Mouse (Mus musculus) midbrain, embryonic 15.5 days (tissue): ENCODE results near the gene Rgs3. TPM values are rescaled to one million over a fixed set of nuclear protein-coding genes. Genes with fewer than 3 reads are reported as not detected.

Source experiments
- ATAC-seq: fragments of 200-750 bp; cut with Nextera tagmentation; replicated peaks from 2 replicates; pipeline ENCODE4 v1.8.0; 2017; ENCODE audit warnings: moderate TSS enrichment
- H3K27ac ChIP-seq: fragments of 300-500 bp; sonication (generic); 2 replicates; pipeline ENCODE4 v1.5.1; 2015; ENCODE audit warnings: mild to moderate bottlenecking, inconsistent platforms
- H3K27me3 ChIP-seq: fragments of 300-500 bp; sonication (generic); replicated peaks from 2 replicates; pipeline ENCODE4 v1.6.1; 2015; ENCODE audit warnings: inconsistent platforms
- H3K36me3 ChIP-seq: fragments of 300-500 bp; sonication (generic); replicated peaks from 2 replicates; pipeline ENCODE4 v1.6.1; 2015; ENCODE audit warnings: inconsistent platforms
- H3K4me1 ChIP-seq: fragments of 300-500 bp; sonication (generic); 2 replicates; pipeline ENCODE4 v1.6.1; 2015; ENCODE audit warnings: inconsistent platforms
- H3K4me2 ChIP-seq: fragments of 300-500 bp; sonication (generic); 2 replicates; pipeline ENCODE4 v1.6.1; 2015; ENCODE audit warnings: inconsistent platforms, mild to moderate bottlenecking, moderate library complexity
- H3K4me3 ChIP-seq: fragments of 300-500 bp; sonication (generic); 2 replicates; pipeline ENCODE4 v1.5.1; 2015; ENCODE audit warnings: mild to moderate bottlenecking, inconsistent platforms
- H3K9ac ChIP-seq: fragments of 300-500 bp; sonication (generic); 2 replicates; pipeline ENCODE4 v1.6.1; 2015; ENCODE audit warnings: mild to moderate bottlenecking, inconsistent platforms
- H3K9me3 ChIP-seq: fragments of 300-500 bp; sonication (generic); 2 replicates; pipeline ENCODE4 v1.6.1; 2016; ENCODE audit warnings: inconsistent platforms
- WGBS: fragments of 180-500 bp; shearing (Covaris S2); methylation state at CpG from one replicate; pipeline ENCODE4 v1.1.7; 2015; ENCODE audit warnings: mixed read lengths; 5-methylcytosine and 5-hydroxymethylcytosine counted together
- polyA plus RNA-seq: library from polyadenylated mRNA; unstranded; fragments of >200 nt; fragmentation: Nextera tagmentation; extraction: Ambion mirVana; gene quantifications from 2 replicates; pipeline ENCODE4 v1.2.1, GENCODE M21; 2015

The Rgs3 gene
- polyA plus RNA-seq, 1 experiment from 2014 or later: 80.1 TPM

DNA sequence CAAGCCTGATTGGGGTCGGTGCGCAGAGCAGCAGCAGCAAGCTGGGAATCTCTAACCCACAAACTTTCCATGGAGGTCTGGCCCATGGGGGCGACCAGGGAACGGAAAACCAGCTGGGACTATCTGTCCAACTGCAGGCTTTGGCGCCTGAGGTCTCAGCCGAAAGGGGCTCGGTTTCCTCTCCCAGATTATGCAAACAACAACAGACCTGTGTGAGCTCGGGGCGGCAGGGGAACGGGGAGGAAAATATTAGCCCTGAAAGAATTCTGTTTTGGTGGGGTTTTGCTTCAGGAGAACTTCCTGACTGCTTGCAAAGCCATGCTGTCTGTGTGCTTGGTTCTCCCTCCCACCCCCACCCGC lies 81.6 kb downstream of the Rgs3 start:
- Histone ChIP-seq H3K4me1 (no peaks in the 10 kb centered on the region; the same call in 1 of the 2 replicates), H3K9ac (no peak overlapping the region), H3K4me3 (no peak overlapping the region), H3K9me3 (no peaks in the 10 kb centered on the region), H3K36me3 (no peaks in the 10 kb centered on the region), H3K27ac (0 out of 2 replicates have a peak overlapping the region, but pooled peaks have one; percentile 11), H3K27me3 (no peaks in the 10 kb centered on the region), H3K4me2 (no peak overlapping the region)
- WGBS: 50% methylated on average over 11 of the region's 11 CpGs
- ATAC-seq: no peak

DNA sequence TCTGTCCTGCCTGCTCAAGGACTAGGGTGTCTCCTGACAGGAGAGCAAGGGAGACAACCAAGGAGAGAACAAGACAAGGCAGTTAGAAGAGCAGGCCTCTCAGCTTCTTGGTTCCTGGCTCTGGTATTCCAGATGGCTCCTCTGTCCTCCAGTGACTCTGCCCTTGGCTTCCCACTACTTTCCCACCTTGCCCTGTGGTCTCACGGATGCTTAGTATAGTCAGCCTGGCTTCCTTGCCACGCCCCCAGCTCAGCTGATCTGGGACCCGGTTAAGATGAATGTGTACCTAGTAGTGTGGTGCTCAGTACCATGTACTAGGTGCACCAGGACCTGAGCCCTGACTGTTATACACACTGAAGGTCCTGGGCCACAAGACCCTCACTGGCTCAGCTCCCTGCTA lies 82.0 kb downstream of the Rgs3 start:
- 69% methylated on average over 3 of the region's 3 CpGs for WGBS
- no peaks in the 10 kb centered on the region for H3K9me3 ChIP-seq
- no peak overlapping the region for H3K4me3 ChIP-seq
- H3K27ac ChIP-seq: no peak overlapping the region
- H3K4me1 ChIP-seq: no peaks in the 10 kb centered on the region; the same call in 1 of the 2 replicates
- H3K27me3 ChIP-seq: no peaks in the 10 kb centered on the region
- no peak overlapping the region for H3K4me2 ChIP-seq
- H3K36me3 ChIP-seq: no peaks in the 10 kb centered on the region
- no peak overlapping the region for H3K9ac ChIP-seq
- ATAC-seq: no peak

DNA sequence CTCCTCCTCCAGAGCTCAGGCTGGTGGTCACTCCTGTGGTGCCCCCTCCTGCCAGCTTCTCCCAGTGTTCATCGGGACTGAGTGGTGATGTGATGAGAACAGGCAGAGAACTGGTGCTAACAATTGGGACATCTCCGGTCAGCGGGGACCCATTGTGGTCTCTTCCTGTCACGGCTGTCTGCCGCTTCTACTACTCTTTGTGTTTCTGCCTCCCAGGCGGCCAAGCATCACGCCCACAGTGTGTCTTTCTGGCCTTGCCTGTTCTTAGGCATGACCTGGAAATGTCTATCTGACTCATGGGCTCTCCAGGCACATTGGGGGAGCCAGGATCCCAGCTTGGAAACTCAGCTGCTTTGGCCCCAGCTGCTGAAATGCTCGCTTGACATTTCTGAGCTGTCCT lies 83.8 kb downstream of the Rgs3 start:
- no peak for ATAC-seq
- Histone ChIP-seq H3K4me2 (no peak overlapping the region), H3K4me1 (no peaks in the 10 kb centered on the region; the same call in 1 of the 2 replicates), H3K9ac (no peak overlapping the region), H3K9me3 (no peaks in the 10 kb centered on the region), H3K4me3 (no peak overlapping the region), H3K27ac (no peak overlapping the region), H3K27me3 (no peaks in the 10 kb centered on the region), H3K36me3 (no peaks in the 10 kb centered on the region)
- WGBS: 31% methylated on average over 8 of the region's 8 CpGs

DNA sequence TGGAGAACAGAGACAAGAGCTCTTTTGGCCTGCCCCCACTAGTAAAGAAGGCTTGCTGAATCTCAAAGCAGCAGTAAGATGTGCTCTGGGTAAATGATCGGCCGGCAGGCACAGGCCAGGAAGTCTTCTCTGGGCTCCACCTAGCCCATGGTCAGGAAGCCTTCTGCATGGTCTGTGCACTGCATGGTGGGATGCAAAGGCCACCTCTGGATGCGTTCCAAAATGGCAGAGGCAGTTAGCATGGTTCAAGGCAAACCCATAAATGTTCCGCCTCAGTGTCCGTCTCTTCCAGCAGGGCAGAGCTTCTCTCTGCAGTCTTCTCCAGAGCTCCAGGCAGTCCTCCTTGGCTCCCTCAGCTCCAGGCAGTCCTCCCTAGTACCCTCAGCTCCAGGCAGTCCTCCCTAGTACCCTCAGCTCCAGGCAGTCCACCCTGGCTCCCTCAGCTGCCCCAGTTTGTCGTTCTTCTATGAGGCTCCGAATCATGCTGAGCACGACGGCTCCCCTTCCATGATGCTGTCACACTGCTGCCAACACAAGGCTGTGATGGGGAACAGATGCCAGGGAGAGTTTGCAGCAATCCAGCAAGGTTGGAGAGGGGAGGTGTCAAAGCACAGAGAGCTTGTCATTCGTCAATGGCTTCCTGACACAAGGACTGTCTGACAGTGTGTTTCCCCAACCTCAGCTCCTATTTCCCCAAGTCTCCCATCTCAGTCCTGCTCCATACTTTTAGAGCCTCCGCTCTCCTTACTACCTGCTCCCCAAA lies 84.6 kb downstream of the Rgs3 start:
- WGBS: 86% methylated on average over 11 of the region's 11 CpGs
- Histone ChIP-seq H3K4me3 (no peak overlapping the region), H3K9ac (no peak overlapping the region), H3K9me3 (no peaks in the 10 kb centered on the region), H3K4me2 (no peak overlapping the region), H3K4me1 (no peaks in the 10 kb centered on the region; the same call in 1 of the 2 replicates), H3K27ac (no peak overlapping the region), H3K27me3 (no peaks in the 10 kb centered on the region), H3K36me3 (no peaks in the 10 kb centered on the region)
- ATAC-seq: no peak; the same call in 1 of the 2 replicates

DNA sequence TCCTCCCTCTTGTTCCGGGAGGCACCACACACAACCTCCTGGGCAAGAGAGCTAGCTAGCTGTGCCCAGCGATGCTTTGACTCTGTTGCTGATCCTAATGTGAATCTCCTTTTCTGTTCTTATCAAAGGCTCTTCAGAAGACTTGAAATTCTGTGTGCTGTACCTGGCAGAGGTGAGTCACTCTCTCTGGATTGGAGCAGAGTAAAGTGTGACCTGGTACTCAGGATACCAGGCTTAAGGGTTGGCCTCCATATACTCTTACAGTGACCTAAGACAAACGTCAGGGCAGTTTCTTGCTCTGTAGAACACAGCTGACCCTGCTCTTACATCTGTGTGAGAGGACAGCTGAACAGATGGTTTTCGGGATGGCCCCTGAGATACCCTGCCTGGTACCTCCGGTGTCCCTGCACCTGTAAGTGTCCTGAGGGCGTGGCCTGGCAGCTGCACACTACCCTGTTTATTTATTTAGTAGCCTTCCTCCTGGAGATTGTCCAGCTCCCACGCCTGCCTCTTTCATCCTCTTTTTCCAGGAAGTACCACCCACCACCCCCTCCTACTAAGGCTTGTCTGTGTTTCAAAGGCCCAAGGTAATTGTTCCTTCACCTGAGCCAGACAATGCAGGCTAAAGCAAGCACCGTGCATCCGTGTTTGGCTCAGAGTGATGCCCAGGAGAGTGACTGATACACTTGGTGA lies 87.1 kb downstream of the Rgs3 start:
- Histone ChIP-seq H3K36me3 (no peaks in the 10 kb centered on the region), H3K4me1 (no peaks in the 10 kb centered on the region; the same call in 1 of the 2 replicates), H3K9me3 (no peaks in the 10 kb centered on the region), H3K9ac (no peak overlapping the region), H3K4me2 (no peak overlapping the region), H3K4me3 (no peak overlapping the region), H3K27me3 (no peaks in the 10 kb centered on the region), H3K27ac (no peak overlapping the region)
- 80% methylated on average over 9 of the region's 9 CpGs for WGBS
- ATAC-seq: no peak

DNA sequence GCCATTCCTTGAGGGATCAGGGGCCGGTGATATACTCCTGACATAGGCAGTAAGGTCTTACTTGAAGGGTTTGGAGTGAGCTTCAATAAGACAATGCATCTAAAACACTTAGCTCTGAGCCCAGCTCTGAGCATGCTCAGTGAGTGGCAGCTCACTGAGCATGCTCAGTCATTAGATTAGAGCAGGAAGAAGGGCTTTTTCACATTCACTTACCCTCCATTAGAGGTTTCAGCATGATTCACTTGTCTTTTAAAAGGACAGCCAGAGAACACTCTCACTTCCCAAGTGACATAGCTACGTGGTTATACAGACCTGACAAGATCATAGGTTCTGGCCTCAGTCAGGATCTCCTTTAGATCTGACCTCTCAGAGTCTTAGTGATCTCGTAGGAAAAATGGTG lies 89.2 kb downstream of the Rgs3 start:
- H3K4me1 ChIP-seq: no peaks in the 10 kb centered on the region; the same call in 1 of the 2 replicates
- no peak overlapping the region for H3K4me2 ChIP-seq
- no peak for ATAC-seq
- no peaks in the 10 kb centered on the region for H3K36me3 ChIP-seq
- no peaks in the 10 kb centered on the region for H3K27me3 ChIP-seq
- H3K9ac ChIP-seq: no peak overlapping the region
- H3K9me3 ChIP-seq: no peaks in the 10 kb centered on the region
- 80% methylated on average over 3 of the region's 3 CpGs for WGBS
- H3K27ac ChIP-seq: no peak overlapping the region
- no peak overlapping the region for H3K4me3 ChIP-seq

DNA sequence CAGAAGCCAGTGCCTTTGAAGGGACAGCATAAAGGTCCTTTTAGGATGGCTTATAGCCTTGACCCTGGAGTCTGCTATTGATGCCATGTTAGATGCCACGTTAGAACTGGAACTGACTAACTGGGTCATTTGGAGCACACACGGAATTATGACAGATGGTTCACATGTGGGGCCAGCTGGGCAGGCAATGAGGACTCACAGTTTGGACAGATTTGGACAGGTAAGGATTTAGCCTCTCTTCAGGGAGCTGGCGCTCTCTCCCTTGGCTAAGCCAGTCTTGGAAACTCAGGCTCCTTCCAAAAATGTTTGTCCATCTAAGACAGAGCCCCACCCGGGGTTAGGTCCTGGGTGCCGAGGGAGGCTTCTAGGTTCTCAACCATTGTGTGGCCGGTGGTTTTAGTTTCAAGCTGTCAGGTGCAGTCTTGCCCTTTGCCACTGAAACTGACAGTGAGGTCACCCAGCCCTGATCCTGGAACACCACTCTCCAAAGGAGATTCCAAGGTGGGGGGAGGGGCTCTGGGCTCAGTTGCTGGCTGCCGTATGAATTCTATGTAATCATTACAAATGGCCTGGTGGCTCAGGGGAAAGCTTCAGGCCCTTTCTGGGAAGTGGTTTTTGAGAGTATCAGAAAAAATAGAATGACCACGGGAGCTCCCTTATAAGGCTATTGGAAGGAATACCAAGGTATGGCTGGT lies 90.0 kb downstream of the Rgs3 start:
- no peak for ATAC-seq

DNA sequence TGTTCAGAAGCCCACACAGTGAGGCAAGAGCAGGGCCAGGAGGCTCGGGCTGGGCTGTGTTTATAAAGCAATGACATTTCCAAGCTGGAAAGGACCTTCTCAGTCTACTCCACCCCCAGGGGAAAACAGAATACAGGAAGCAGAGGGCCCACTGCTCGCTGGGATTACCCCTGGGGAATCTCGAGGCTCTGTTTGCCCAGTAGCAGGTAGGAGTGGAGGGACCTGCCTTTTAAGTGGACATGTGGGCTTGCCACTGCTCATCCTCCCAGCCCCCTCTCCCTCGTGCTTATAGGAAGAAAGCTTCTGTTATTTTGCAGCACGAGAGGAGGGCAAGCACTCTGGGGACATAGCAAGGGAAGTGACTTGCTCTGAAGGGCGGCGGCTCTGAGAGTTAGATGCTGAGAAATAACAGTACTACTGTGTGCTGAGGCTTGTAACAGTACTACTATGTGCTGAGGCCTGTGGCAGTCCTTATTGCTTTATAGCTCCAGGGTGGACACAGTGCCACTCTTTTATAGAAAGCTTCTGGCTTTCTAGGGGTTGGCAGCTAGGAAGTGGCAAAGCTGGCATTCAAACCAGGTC lies 91.6 kb downstream of the Rgs3 start:
- Histone ChIP-seq H3K27me3 (no peaks in the 10 kb centered on the region), H3K27ac (no peak overlapping the region), H3K4me2 (no peak overlapping the region), H3K9ac (no peak overlapping the region), H3K9me3 (no peaks in the 10 kb centered on the region), H3K36me3 (no peaks in the 10 kb centered on the region), H3K4me3 (no peak overlapping the region), H3K4me1 (no peaks in the 10 kb centered on the region)
- ATAC-seq: no peak
- WGBS: 69% methylated on average over 7 of the region's 7 CpGs

More for the DNA sequence above, 90.0 kb downstream of the Rgs3 start:
- H3K9ac ChIP-seq: no peak overlapping the region
- H3K9me3 ChIP-seq: no peaks in the 10 kb centered on the region
- no peak overlapping the region for H3K27ac ChIP-seq
- no peaks in the 10 kb centered on the region for H3K36me3 ChIP-seq
- H3K4me1 ChIP-seq: no peaks in the 10 kb centered on the region
- no peaks in the 10 kb centered on the region for H3K27me3 ChIP-seq
- H3K4me3 ChIP-seq: no peak overlapping the region
- H3K4me2 ChIP-seq: no peak overlapping the region
- WGBS: 86% methylated on average over 8 of the region's 8 CpGs

DNA sequence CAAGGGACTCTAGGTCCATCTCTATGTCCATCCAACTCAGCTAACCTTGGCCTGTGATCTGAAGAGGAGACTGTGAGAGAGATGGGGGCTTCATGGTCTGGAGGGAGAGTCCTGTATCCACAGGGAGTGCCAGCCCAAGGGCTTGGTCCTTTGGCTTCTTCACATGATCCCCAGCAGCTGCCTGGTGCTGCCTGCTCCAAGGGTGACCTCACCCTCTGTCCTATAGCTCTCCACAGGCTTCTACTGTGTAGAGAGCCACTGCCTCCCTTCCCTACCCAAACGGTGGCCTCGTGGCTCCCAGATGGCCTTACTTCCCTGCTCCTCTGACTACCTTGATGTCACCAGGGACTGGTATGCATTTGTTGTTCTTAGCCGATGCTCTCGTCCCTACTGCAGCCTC lies 92.6 kb downstream of the Rgs3 start:
- no peaks in the 10 kb centered on the region for H3K27me3 ChIP-seq
- 73% methylated on average over 4 of the region's 4 CpGs for WGBS
- no peaks in the 10 kb centered on the region for H3K9me3 ChIP-seq
- no peak overlapping the region for H3K4me2 ChIP-seq
- H3K27ac ChIP-seq: no peak overlapping the region
- no peak overlapping the region for H3K4me3 ChIP-seq
- no peak overlapping the region for H3K9ac ChIP-seq
- no peaks in the 10 kb centered on the region for H3K36me3 ChIP-seq
- ATAC-seq: no peak
- H3K4me1 ChIP-seq: no peaks in the 10 kb centered on the region

DNA sequence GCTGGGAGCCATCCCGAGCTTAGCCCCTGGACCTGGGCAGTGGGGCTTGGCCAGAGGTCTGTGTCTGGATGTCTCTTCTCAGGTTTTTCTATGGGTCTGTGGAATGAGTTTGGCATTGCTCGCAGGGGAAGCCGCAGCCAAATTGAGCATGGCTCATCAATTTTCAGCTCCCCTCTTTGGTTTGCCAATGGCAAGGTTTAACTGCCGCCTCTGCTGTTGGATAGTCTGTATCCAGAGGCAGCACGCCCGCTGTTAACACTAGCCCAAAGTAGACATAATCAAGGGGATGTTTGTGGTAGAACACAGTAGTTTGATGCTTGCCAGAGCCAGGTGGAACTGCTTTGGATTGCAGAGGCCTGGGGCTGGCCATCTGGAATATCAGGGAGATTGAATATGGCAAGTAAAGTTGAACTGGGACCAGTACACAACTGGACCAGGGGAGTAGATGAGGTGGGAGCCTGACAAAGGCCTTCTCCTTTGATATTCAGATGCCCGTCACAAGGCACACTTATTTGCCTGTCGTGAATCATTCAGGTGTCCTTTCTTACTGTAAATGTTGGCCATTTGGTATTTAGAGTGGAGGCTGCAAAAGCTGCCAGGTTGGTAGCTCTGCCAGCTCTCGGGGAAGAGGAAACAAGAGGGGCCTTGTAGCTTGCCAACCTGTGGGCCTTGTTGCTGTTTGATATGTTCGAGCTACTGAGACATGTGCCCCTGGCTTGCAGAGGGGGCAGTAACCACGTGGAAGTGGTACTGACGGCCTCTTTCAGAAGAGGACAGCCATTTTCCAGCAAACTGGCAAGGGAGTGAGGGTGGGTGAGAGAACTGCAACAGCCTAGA lies 93.5 kb downstream of the Rgs3 start:
- no peaks in the 10 kb centered on the region for H3K4me1 ChIP-seq
- 84% methylated on average over 12 of the region's 12 CpGs for WGBS
- no peak overlapping the region for H3K4me2 ChIP-seq
- no peak overlapping the region for H3K27ac ChIP-seq
- no peak overlapping the region for H3K9ac ChIP-seq
- H3K27me3 ChIP-seq: no peaks in the 10 kb centered on the region
- no peak overlapping the region for H3K4me3 ChIP-seq
- no peaks in the 10 kb centered on the region for H3K36me3 ChIP-seq
- no peaks in the 10 kb centered on the region for H3K9me3 ChIP-seq
- ATAC-seq: no peak

DNA sequence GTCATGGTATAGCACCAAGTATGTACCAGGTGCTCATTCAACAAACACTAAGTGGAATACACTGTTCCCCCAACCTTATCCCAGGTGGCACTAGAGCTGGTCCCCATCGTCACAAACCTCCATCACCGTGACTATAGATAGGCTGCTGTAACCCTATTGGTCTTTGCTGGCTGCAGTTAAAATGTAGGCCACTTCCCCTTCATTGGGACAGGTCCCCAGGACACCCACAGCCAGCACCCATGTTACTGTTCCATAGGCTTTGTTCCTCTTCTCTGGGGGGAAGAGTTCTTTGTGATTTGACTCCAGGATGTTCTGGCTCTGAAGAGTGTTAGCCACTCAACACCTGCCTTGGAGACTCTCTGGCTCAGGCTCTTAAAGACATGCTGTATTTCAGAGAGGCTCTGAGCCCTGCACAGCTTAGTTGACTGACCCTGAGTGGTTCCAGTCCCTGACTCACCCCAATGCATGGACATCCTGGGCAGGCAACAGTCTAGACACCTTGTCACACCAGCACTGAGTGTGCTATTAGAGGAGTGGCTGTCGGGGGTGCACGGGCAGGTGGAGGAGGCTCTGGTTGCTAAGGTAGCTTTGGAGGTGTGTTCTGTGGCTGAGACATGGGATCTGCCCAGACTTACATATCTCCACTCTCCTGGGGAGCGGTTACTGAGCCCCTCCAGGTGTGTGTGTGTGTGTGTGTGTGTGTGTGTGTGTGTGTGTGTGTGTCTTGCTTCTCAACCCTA lies 94.4 kb downstream of the Rgs3 start:
- no peak for ATAC-seq
- Histone ChIP-seq H3K27ac (no peak overlapping the region), H3K4me3 (no peak overlapping the region), H3K4me1 (no peaks in the 10 kb centered on the region), H3K9me3 (no peaks in the 10 kb centered on the region), H3K36me3 (no peaks in the 10 kb centered on the region), H3K27me3 (no peaks in the 10 kb centered on the region), H3K4me2 (no peak overlapping the region), H3K9ac (no peak overlapping the region)
- 91% methylated on average over 5 of the region's 5 CpGs for WGBS
